Mouse (Mus musculus): ENCODE measurements around the gene Tab2. TPM values are rescaled to one million over a fixed set of nuclear protein-coding genes. Genes with fewer than 3 reads are reported as not detected.
"Not testable (repeated sequence)": the region's sequence is repeated elsewhere in the genome, so short reads cannot be mapped to it uniquely, and the experiment has no call there.

Gene Tab2
- total RNA-seq, 2 experiments from 2014 or later, result 105 to 290 TPM

DNA sequence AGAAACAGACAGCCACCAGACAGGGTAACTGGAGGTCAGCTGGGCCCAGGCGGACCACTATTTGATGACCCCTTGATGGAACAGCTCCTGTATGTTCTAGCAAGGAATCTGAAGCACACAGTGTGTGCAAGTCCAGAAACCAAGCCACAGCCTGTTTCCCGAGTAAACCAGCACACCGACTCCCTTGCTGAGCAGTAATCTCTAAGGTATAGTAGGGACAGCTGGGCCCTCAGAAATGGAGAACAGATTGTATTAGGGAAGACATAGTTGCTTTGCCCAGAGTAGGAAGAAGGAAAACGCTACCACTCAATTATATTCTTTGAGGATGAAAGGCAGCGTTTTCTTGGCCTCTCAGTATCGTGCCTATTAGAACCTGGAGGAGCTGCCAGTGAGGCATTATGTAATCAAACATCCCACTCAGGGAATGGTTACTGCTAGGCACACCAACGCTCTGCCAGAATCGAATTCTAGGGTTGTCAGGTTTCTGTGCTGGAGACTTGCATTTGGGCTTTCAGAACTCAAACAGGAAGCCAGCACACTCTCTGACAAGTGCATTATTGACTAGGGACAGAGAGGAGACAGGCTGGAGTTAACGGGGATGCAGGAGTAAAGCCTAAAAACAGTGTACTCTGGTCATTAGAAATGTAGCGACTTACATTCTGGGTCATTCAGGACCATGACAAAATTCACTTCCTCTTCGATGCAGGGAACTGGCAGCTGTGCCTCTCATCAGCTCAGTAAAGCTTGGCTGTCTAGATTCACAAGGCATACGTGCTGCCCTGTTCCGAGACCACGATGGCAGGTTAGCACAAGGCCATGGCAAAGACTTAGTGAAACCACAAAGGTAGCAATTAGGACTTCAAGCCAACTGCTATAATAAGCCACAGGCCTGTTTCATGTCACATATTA is 55.1 kb downstream of the Tab2 start:
- ATAC-seq (ENCODE audit: poor library complexity, severe bottlenecking), result no peak

DNA sequence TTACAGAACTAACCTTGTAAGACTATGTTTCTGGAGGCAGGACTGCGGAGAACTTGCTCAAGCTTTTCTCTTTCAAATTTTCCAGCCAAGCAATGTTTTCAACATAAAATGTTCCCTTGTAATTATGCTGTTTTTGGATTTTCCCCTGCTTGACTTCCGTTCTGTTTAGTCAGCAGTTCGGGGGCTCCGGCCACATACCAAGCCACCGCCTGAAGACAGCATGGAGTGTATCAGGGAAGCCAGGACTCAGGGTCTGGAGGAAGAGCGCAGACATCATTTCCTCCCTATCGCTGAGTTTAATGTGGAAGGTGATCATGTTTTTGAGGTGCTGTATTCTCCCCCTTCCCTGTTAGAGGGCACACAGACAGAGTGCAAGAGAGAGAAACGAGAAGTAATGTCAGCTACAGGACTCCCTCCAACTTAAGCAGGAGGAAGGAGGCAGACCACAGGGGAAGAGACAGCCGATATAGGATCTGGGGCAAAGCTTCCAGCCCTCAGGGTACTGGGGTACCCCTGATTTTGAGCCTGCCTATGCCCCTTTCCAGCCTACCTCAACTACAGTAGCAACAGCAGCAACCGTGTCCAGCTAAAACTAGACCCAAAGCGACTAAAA is 67.7 kb downstream of the Tab2 start:
- peak; percentile 30; the same call in 1 of the 2 replicates for ATAC-seq (ENCODE audit: poor library complexity, severe bottlenecking)

DNA sequence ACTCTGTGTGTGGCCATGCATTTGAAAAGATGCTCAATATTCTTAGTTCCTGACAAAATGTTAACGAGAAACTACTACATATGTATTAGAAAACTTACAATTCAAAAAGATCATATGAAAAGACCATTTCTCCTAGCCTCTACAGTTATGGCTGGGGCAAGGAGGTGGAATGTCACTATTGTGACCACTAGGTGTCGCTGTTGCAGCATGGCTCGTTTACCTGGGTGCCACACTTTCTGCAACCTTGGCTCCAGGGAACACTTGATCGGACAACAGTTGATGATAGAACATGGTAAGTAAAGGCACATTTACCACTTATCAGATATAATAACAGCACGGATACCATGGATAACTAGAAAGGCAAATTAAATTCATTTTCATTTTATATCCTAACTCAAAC is 72.5 kb downstream of the Tab2 start:
- ATAC-seq (ENCODE audit: poor library complexity, severe bottlenecking), result peak; percentile 92

DNA sequence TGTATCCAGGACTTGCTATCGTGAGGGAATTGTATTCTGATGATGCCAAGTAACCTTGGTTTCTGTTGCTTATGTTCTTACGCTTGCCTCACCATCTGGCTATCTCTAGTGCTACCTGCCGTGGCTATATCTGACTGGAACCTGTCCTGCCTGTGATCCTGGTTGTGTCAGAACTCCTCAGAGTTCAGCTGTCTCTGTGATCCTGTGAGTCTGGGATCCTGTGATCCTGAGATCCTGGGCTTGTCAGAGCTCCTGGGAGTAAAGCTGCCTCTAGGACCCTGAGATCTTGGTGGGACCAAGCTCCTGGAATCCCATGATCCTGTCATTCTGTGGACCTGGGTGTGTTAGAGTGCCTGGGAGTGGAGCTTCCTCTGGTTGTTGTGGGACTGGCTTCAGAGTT is 74.1 kb downstream of the Tab2 start:
- ATAC-seq (ENCODE audit: poor library complexity, severe bottlenecking), result no peak

DNA sequence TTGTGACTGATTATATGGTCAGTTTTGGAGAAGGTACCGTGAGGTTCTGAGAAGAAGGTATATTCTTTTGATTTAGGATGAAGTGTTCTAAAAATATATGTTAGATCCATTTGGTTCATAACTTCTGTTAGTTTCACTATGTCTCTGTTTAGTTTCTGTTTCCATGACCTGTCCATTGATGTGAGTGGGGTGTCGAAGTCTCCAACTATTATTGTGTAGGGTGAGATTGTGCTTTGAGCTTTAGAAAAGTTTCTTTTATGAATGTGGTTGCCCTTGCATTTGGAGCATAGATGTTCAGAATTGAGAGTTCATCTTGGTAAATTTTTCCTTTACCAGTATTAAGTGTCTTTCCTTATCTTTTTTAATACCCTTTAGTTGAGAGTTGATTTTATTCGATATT is 75.7 kb downstream of the Tab2 start:
- ATAC-seq (ENCODE audit: poor library complexity, severe bottlenecking), result not testable (repeated sequence)

DNA sequence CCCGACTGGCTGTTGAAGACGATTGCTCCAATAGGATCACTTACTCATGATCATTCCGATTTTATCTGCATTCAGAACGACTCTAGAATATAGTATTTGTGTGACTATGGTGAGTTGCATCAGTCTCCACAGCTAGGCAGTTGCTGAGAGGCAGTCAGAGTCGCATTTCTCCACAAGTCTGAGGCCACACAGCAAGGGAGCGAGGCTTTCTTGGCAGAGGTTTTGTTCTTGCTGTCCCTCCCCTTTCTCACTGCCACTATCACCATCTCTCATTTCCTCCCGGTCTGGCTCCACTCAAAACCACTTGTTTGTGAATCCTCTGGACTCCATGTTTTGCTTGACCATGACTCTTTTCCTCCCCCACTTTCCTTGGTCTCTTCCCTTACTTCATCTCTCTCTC is 81.8 kb downstream of the Tab2 start:
- ATAC-seq (ENCODE audit: poor library complexity, severe bottlenecking), result no peak

DNA sequence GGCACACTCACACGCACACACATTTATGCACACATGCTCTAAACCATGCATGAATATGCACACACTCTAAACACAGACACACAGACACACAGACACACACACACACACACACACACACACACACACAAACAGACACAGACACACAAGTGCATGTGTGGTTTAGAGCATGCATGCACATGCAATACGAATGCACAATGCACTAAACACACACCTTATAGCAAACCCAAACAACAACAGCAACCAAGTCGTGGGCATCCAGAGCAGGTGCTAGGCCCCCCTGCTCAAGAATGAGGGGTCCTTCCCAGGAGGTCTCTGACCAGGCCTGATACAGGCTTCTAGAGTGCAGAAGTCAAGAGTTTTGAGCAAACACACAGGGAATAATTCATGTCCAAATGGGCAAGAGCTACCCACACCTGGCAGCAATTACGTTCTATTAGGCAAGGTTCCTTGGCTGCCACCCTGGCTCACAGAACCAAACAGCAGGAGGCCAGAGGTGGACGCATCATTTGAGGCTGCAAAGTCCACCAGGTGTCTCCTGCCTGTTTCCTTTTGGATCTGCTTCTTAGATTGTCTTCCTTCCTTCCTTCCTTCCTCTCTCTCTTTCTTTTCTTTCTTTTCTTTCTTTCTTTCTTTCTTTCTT is 84.5 kb downstream of the Tab2 start:
- no peak for ATAC-seq (ENCODE audit: poor library complexity, severe bottlenecking)

DNA sequence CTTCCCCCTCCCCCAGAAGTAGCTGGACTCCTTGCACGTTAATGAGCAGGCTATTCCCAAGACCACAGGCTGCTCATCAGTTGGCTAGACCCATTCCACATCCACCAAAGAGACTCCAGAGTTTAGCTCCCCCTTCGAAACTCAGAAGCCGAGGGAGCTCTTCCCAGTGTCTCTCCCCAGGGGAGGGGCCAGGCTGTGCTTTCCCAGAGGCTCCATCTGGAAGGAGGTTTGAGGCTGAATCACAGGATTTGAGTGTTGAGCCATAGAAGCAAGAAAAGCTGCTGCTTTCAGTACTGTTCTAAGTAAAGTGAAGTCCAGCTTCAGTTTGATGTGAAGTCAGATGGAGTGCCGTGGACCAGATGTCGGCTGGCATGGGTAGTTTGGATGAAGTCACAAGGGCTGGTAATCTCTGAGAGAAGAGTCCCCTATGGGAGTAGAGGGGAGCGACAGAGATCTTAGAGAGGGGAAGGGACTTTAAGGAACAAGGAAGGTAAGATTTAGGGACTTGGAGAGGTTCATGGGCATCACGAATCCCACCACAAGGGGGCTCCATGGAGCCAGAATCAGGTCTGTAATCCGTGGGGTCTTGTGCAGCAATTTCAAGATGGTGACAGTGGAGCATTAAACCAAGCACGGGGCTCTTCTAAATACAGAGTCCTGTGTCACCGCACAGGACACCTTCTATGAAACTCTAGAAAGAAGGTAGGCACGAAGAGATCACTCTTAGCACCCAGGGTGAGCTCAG is 85.3 kb downstream of the Tab2 start:
- 0 out of 2 replicates have a peak, but pooled peaks have one; percentile 30 for ATAC-seq (ENCODE audit: poor library complexity, severe bottlenecking)

DNA sequence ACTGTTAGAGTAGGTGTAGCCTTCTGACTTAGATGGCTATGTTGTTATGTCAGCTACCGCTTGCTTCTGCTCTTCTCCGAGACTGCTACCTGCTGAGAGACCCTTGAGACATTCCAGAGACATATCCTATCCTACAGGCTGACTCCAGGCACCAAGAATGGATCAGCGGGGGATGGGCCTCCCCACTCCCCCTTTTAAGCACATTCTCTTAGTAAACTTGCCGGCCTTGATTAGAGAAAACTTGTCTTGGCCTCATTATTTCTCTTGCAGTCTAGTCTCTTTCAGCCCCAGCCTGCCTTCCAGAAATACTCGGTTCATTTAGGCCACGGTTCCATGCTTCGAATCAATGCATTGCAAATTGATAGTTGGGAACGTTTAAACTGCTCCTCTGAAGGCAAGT is 86.3 kb downstream of the Tab2 start:
- ATAC-seq (ENCODE audit: poor library complexity, severe bottlenecking), result no peak

DNA sequence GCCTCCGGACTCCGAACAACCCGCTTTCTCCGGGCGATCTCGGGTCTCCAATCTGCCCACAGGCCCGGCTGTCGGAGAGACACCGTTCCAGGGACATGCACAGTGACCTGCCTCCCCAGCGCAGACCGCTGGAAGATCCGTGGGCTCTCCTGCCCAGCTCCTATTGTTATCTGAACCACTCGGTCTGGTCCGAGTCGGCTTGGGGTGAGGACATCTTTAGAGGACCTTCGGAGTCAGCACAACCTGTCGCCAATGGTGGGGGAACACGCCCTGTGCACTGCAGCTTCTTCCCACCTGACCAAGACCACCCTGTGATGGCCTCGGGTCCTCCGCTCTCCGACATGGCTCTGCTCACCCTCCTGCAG is 88.4 kb downstream of the Tab2 start:
- no peak for ATAC-seq (ENCODE audit: poor library complexity, severe bottlenecking)

DNA sequence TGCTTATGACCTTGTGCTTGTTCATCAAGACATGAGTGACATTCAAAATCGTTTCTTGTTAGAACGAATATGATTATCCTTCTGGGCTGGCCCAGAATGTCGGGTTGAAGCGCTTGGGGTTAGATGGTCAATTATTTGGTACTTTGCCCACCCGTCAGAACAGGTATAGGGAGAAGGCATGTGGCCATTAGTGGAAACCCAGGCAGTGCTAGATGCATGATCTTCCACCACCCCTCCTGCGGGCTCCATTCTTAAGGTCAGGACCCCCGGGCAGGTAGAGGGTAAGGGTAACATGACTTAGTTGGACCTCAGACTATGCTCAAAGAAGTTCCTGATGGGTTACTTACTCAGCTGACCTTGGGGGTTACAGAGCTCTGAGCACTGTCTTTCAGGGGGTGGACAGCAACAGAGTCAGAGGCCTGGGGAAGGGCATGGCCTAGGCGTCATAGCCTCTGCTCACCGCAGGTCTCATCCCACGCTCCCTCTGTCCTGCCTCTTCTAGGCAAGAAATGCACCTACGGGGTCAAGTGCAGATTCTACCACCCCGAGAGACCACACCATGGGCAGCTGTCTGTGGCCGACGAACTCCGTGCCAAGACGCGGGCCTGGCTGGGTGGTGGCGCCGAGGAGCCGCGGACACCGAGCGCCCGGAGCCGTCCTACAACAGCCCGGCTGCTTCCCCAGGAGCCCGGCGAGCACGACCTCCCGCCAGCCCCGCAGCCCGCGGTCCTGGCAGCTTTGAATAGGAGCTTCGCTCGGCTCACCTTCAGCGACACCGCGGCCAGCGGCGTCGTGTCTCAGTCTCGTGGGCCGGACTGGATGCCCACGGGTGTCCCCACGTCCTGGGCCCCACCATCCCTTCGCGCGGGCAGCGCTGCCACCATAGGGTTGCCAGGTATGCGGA is 89.0 kb downstream of the Tab2 start:
- no peak for ATAC-seq (ENCODE audit: poor library complexity, severe bottlenecking)

DNA sequence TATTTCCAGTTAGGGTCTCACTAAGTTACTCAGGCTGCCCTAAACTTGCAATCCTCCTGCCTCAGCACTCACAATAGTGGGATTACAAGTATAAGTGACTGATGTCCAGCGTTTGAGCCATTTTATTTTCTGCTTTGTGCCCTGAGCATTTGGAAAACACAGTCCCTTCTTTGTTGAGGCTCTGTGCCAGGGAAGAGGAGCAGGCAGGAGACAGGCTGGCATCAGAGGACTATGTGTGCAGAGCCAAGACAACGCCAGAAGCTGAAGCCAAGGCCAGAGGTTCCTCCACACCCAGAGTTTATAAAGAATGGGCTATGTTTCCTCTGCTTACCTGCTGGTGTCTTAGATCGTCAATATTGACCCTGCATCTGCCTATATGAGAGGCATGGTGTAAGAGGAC is 91.2 kb downstream of the Tab2 start:
- ATAC-seq (ENCODE audit: poor library complexity, severe bottlenecking), result no peak

DNA sequence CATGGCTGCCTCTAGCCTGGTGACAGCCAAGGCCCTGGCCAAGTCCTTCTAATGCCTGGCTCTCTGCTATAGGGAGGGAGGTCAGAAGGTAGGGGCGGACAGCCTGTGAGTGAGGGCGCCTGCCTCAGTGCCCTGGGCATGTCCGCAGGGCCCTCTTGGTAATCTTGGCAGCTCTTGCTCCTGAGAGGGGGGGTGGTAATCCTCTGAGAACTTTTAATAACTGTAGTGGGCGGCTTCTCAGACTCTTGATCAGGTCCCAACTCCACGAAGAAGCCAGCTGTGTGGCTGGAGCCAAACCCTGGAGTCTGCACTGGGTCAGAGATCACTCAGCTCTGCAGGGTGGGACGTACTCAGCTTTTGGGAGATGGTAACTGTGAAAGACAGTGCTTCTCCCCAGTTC is 91.8 kb downstream of the Tab2 start:
- ATAC-seq (ENCODE audit: poor library complexity, severe bottlenecking), result no peak

DNA sequence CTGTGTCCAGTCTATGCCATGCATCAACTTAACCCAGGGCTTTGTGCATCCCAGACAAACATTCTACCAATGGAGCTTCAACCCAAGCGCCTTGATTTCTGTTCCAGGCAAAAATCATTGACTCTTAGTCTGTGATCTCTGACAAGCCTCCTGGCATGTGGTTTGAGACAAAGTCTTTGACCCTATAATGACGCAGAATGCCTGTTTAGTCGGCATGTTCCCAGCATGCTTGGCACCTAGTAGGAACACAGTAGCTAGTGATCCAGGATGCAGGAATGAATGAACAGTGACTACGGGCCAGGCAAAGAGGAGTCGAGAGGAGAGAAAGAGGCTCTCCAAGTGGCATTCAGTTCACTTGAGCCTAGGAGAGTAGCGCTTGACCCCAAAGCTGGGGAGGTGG is 92.6 kb downstream of the Tab2 start:
- no peak for ATAC-seq (ENCODE audit: poor library complexity, severe bottlenecking)

DNA sequence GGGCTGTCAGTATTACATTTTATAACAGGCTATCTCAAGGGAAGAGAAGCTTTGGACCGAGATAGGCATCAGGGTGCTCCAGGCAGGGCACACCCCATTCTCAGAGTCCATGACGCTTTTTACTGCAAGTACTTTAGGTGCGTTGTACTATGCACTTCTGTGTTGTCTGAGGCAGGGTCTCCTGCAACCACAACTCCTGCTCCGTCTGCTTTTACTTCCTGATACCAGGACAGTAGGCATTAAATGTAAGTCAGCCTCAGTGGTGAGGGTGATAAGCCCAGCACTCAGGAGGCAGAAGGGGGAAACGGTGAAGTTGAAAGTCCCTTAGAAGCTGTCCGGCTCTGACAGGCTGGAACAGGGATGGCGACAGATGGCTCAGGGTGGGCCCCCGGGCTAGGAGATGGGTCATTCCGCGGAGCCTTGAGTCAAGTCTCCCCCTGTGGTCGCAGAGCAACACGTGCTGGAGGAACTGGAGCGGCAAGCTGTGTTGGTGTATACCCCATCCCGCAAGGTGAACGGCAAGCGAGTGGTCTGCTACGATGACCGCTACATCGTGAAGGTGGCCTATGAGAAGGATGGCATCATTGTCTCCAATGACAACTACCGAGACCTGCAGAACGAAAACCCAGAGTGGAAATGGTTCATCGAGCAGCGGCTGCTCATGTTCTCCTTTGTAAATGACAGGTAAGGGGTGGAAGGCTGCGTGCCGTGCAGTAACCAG is 93.9 kb downstream of the Tab2 start:
- no peak for ATAC-seq (ENCODE audit: poor library complexity, severe bottlenecking)

DNA sequence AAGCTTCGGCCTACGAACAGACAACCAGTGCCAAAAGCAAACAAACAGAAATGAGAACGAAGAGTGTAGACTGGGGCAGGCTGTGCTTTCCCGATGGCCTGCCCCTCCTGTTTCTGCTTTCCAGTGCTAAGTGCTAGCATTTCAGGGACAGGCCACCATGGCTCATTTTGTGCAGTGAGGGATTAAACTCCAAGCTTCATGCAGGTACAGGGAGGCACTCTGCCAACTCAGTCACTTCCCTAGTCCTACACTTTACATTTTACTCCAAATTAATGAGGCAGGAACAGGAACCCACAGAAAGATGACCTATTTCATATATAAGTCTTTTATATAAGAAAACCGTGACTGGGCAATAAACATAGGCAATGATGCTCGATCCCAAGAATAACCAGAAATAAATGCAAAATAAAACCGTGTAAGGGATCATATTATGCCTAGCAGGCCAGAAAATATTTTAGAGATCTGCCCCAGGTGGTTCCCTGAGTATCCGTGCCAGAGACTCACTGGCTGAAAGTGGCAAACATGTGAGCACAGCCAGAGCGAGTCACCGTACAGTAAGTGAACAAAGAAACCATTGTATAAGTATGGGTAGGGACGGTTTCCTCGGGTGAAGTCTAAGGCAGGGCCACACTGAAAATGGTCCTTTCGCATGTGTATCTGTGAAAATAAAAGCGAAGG is 94.6 kb downstream of the Tab2 start:
- ATAC-seq (ENCODE audit: poor library complexity, severe bottlenecking), result no peak

DNA sequence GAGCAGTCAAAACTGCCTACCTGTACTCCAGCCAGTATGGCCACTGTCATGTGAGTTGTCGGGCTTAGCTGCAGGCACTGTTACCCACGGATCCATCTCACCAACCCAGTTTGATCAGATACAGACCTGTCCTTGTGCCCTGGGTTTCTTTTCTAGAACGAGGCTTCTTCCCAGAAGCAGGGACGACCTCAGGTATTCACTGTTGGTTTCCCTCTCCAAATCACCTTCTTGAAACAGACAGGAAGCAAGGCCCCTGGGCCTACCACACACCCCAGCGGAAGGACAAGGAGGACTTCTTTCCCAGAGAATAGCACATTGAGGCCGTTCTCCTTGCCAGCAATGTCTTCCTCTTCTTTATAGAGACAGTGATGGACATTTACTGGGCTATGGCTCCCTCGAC is 95.5 kb downstream of the Tab2 start:
- no peak for ATAC-seq (ENCODE audit: poor library complexity, severe bottlenecking)
